Mouse (Mus musculus) kidney, embryonic 15.5 days (tissue): ENCODE measurements around the gene Senp6. TPM values are rescaled to one million over a fixed set of nuclear protein-coding genes. Genes with fewer than 3 reads are reported as not detected.
"Not testable (repeated sequence)": the region's sequence is repeated elsewhere in the genome, so short reads cannot be mapped to it uniquely, and the experiment has no call there.

Source experiments
- ATAC-seq: fragments of 200-750 bp; cut with Nextera tagmentation; replicated peaks from 2 replicates; pipeline ENCODE4 v1.8.0; 2017; ENCODE audit warnings: moderate TSS enrichment; ENCODE audit not compliant: low FRiP score
- H3K27ac ChIP-seq: fragments of 300-500 bp; sonication (generic); 2 replicates; pipeline ENCODE4 v1.5.1; 2015; ENCODE audit warnings: mild to moderate bottlenecking, inconsistent platforms
- H3K27me3 ChIP-seq: fragments of 300-500 bp; sonication (generic); 2 replicates; pipeline ENCODE4 v1.6.1; 2015; ENCODE audit warnings: inconsistent platforms
- H3K36me3 ChIP-seq: fragments of 300-500 bp; sonication (generic); 2 replicates; pipeline ENCODE4 v1.6.1; 2015; ENCODE audit warnings: inconsistent platforms
- H3K4me1 ChIP-seq: fragments of 300-500 bp; sonication (generic); 2 replicates; pipeline ENCODE4 v1.6.1; 2015; ENCODE audit warnings: inconsistent platforms
- H3K4me2 ChIP-seq: fragments of 300-500 bp; sonication (generic); 2 replicates; pipeline ENCODE4 v1.6.1; 2015; ENCODE audit warnings: moderate library complexity, mild to moderate bottlenecking, inconsistent platforms
- H3K4me3 ChIP-seq: fragments of 300-500 bp; sonication (generic); replicated peaks from 2 replicates; pipeline ENCODE4 v1.5.1; 2015; ENCODE audit warnings: mild to moderate bottlenecking, inconsistent platforms
- H3K9ac ChIP-seq: fragments of 300-500 bp; sonication (generic); 2 replicates; pipeline ENCODE4 v1.6.1; 2015; ENCODE audit warnings: mild to moderate bottlenecking, inconsistent platforms
- H3K9me3 ChIP-seq: fragments of 300-500 bp; sonication (generic); replicated peaks from 2 replicates; pipeline ENCODE4 v1.6.1; 2016; ENCODE audit warnings: inconsistent platforms
- WGBS: fragments of 180-500 bp; shearing (Covaris S2); methylation state at CpG from one replicate; pipeline ENCODE4 v1.1.7; 2015; ENCODE audit warnings: mixed read lengths; 5-methylcytosine and 5-hydroxymethylcytosine counted together
- polyA plus RNA-seq: library from polyadenylated mRNA; unstranded; fragments of >200 nt; fragmentation: Nextera tagmentation; extraction: Ambion mirVana; gene quantifications from 2 replicates; pipeline ENCODE4 v1.2.1, GENCODE M21; 2015

Senp6 gene
- polyA plus RNA-seq, 1 experiment from 2014 or later: 50.2 TPM

- 67% methylated on average over 10 of the region's 10 CpGs for WGBS
- peaks cover 9% of the 10 kb centered on the region; the same call in 1 of the 2 replicates for H3K36me3 ChIP-seq
- peak; percentile 53 for ATAC-seq
- H3K9me3 ChIP-seq: no peaks in the 10 kb centered on the region
- peak overlapping the region; percentile 59 for H3K27ac ChIP-seq
- no peaks in the 10 kb centered on the region for H3K27me3 ChIP-seq
- H3K4me1 ChIP-seq: peaks cover 41% of the 10 kb centered on the region
- no peak overlapping the region for H3K4me3 ChIP-seq
- no peak overlapping the region for H3K9ac ChIP-seq
- no peak overlapping the region for H3K4me2 ChIP-seq
These were observed 17.9 kb downstream of the Senp6 start for GRCm38 (mm10) chr9:80084429-80085092.

DNA sequence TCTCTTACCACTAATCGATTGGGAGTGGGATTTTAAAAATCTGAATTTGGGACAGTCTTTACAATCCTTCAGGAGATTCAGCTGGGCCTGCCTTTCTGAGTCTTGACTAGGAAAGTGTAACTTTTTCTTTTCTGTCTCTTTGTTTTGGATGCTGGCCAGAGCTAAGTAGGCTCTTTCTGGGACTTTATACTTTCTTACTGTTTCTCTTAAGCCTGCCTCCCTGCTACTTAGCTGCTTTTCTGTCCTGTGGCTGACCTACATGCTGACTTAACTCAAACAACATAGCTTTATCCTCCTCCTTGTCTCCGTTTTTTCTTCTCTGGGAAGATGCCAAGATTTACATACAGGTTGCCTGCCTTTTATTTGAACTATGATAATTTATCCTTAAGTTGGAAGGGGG is 19.0 kb downstream of the Senp6 start:
- ATAC-seq: no peak
- peak overlapping the region; percentile 59 for H3K27ac ChIP-seq

DNA sequence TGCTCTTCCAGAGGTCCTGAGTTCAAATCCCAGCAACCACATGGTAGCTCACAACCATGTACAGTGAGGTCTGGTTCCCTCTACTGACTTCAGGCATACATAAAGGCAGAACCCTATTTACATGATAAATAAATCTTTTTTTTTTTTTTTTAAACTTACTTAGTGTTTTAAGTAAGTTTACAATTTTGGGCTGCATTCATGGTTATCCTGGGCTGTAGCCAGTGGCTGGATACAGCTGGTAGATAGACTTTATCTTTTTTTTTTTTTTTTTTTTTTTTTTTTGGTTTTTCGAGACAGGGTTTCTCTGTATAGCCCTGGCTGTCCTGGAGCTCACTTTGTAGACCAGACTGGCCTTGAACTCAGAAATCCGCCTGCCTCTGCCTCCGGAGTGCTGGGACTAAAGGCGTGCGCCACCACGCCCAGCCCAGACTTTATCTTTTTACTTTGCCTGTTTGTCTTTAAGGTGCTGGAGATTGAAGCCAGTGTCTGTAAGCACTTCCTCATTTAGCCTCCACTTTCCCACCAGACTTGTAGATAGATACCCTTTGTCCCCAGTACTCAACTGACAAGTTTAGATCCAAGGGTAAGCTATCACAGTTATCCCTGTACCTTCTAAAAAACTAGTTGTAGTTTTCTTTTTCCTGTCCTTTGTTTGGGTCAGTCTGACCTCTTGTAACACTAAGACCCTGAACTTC is 19.7 kb downstream of the Senp6 start:
- not testable (repeated sequence) for H3K27me3 ChIP-seq, H3K27ac ChIP-seq, H3K36me3 ChIP-seq, H3K4me2 ChIP-seq, ATAC-seq, H3K4me3 ChIP-seq, H3K9me3 ChIP-seq, H3K9ac ChIP-seq
- peaks cover 40% of the 10 kb centered on the region for H3K4me1 ChIP-seq
- WGBS: 88% methylated on average over 6 of the region's 6 CpGs

More for the DNA sequence above, 19.0 kb downstream of the Senp6 start:
- 40% methylated on average over 2 of the region's 2 CpGs for WGBS
- H3K9me3 ChIP-seq: no peaks in the 10 kb centered on the region
- H3K4me1 ChIP-seq: peaks cover 45% of the 10 kb centered on the region
- H3K36me3 ChIP-seq: peaks cover 4% of the 10 kb centered on the region; the same call in 1 of the 2 replicates
- no peak overlapping the region for H3K4me3 ChIP-seq
- no peaks in the 10 kb centered on the region for H3K27me3 ChIP-seq
- no peak overlapping the region for H3K4me2 ChIP-seq
- no peak overlapping the region for H3K9ac ChIP-seq

DNA sequence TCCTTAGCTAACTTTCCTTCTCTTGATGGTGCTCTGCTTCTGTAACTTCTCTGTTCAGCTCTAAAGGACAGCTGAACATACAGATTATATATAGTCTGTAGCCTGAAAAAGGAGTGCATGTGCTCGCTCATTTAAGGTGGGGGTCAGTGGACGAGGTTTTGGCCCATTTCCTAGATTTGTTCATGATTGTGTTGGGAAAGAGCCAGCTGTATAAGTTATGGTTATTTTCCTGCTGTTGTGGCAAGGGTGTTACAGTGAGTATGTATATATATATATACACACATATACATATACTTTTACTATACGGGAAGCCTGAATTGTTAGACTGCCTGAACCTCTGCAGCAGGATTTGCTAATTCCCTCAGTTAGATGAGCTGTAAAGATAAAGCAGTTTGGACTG is 22.7 kb downstream of the Senp6 start:
- H3K27me3 ChIP-seq: no peaks in the 10 kb centered on the region
- H3K4me1 ChIP-seq: peaks cover 30% of the 10 kb centered on the region
- H3K9ac ChIP-seq: no peak overlapping the region
- WGBS: 50% methylated on average over 3 of the region's 3 CpGs
- H3K27ac ChIP-seq: 0 out of 2 replicates have a peak overlapping the region, but pooled peaks have one; percentile 22
- no peaks in the 10 kb centered on the region for H3K9me3 ChIP-seq
- H3K4me2 ChIP-seq: no peak overlapping the region
- peak; percentile 40; the same call in 1 of the 2 replicates for ATAC-seq
- no peak overlapping the region for H3K4me3 ChIP-seq
- peaks cover 16% of the 10 kb centered on the region for H3K36me3 ChIP-seq

DNA sequence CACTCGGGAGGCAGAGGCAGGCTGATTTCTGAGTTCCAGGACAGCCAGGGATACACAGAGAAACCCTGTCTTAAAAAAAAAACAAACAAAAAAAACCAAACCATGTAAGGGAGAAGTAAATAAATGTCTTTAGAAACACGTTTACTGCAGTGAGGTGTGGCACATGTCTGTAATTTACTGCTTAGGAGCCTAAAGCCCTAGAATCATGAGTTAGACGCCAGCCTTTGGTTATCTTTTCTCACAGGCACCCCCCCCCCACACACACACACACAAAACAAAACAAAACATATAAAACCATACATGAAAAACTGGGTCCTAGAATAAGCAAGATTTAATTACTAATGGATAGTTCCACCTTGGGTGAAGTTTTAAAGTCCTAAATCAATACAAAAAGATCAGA is 29.6 kb downstream of the Senp6 start:
- no peak for ATAC-seq
- H3K27ac ChIP-seq: no peak overlapping the region
- no peaks in the 10 kb centered on the region for H3K9me3 ChIP-seq
- no peaks in the 10 kb centered on the region for H3K4me1 ChIP-seq
- no peaks in the 10 kb centered on the region for H3K27me3 ChIP-seq
- no peak overlapping the region for H3K4me3 ChIP-seq
- no peak overlapping the region for H3K9ac ChIP-seq
- WGBS: 62% methylated on average over 3 of the region's 3 CpGs
- H3K36me3 ChIP-seq: peaks cover 39% of the 10 kb centered on the region
- H3K4me2 ChIP-seq: no peak overlapping the region

- peak; percentile 60 for ATAC-seq
- H3K4me3 ChIP-seq: no peak overlapping the region
- H3K27ac ChIP-seq: no peak overlapping the region
- peaks cover 55% of the 10 kb centered on the region for H3K36me3 ChIP-seq
- no peak overlapping the region for H3K4me2 ChIP-seq
- H3K9ac ChIP-seq: no peak overlapping the region
- no peaks in the 10 kb centered on the region for H3K9me3 ChIP-seq
- WGBS: 46% methylated on average over 10 of the region's 10 CpGs
- H3K4me1 ChIP-seq: no peaks in the 10 kb centered on the region
- no peaks in the 10 kb centered on the region for H3K27me3 ChIP-seq
These were observed 79.4 kb downstream of the Senp6 start for GRCm38 (mm10) chr9:80145992-80146587.

GRCm38 (mm10) chr9:80149594-80149993 is 82.9 kb downstream of the Senp6 start:
- no peaks in the 10 kb centered on the region for H3K27me3 ChIP-seq
- no peak overlapping the region for H3K4me2 ChIP-seq
- H3K9ac ChIP-seq: no peak overlapping the region
- no peak for ATAC-seq
- H3K9me3 ChIP-seq: no peaks in the 10 kb centered on the region
- H3K4me3 ChIP-seq: no peak overlapping the region
- 91% methylated on average over 5 of the region's 5 CpGs for WGBS
- peaks cover 41% of the 10 kb centered on the region for H3K36me3 ChIP-seq
- no peaks in the 10 kb centered on the region for H3K4me1 ChIP-seq
- no peak overlapping the region for H3K27ac ChIP-seq

DNA sequence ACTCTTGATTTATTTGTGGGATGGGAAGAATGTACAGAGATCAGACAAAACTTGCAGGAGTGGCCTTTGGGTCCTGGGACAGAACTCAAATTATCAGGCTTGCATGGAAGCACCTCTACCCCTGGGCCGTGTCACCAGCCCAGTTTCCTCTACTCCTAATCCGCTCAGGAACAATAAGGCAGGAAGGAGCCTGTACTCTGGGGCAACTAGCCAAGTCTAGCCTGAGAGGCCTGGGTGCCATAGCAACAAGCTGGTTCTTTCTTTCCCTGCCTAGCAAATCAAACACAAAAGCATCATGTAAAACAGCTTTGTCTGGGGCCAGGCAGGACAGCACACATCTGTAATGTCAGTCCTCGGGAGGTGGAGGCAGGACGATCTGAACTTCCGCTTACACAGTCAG is 88.6 kb downstream of the Senp6 start:
- Histone ChIP-seq H3K9me3 (no peaks in the 10 kb centered on the region), H3K4me3 (no peak overlapping the region), H3K9ac (no peak overlapping the region), H3K27me3 (no peaks in the 10 kb centered on the region), H3K4me2 (no peak overlapping the region), H3K36me3 (peaks cover 17% of the 10 kb centered on the region; the same call in 1 of the 2 replicates), H3K27ac (peak overlapping the region; percentile 18; the same call in 1 of the 2 replicates), H3K4me1 (peaks cover 23% of the 10 kb centered on the region)
- 69% methylated on average over 5 of the region's 5 CpGs for WGBS
- no peak; the same call in 1 of the 2 replicates for ATAC-seq

- Histone ChIP-seq H3K27me3 (no peaks in the 10 kb centered on the region), H3K9ac (no peak overlapping the region), H3K36me3 (peaks cover 13% of the 10 kb centered on the region; the same call in 1 of the 2 replicates), H3K4me2 (no peak overlapping the region), H3K9me3 (no peaks in the 10 kb centered on the region), H3K4me1 (peaks cover 23% of the 10 kb centered on the region), H3K27ac (no peak overlapping the region), H3K4me3 (no peak overlapping the region)
- WGBS: 66% methylated on average over 5 of the region's 5 CpGs
- ATAC-seq: no peak
These were observed 90.1 kb downstream of the Senp6 start for GRCm38 (mm10) chr9:80156780-80157179.

- Histone ChIP-seq H3K4me2 (peak overlapping the region; percentile 31; the same call in 1 of the 2 replicates), H3K4me1 (peaks cover 23% of the 10 kb centered on the region), H3K27me3 (no peaks in the 10 kb centered on the region), H3K36me3 (peaks cover 2% of the 10 kb centered on the region; the same call in 1 of the 2 replicates), H3K9ac (no peak overlapping the region), H3K9me3 (no peaks in the 10 kb centered on the region), H3K4me3 (no peak overlapping the region), H3K27ac (peak overlapping the region; percentile 89)
- peak; percentile 75 for ATAC-seq
- WGBS: 75% methylated on average over 12 of the region's 12 CpGs
These were observed 91.2 kb downstream of the Senp6 start for GRCm38 (mm10) chr9:80157840-80158465.

DNA sequence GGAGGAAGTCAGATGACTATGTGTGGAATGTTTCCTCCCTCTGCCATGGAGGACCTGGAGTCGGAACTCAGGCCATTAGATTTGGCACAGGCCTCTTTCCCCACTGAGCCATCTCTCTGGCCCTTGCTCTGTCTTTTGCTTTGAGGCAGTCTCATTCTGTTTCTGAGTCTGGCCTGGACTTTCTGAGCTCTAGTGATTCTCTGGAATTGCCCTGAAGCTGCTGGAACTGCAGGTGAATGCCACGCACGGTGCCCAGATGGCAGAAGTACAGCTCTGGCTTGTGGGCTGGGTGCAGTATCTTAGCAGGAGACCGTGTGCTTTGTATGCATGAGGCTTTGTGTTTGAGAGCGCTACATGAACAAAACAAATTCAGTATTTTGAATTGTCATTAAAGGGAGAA is 92.2 kb downstream of the Senp6 start:
- Histone ChIP-seq H3K27ac (peak overlapping the region; percentile 74), H3K9ac (no peak overlapping the region), H3K4me2 (no peak overlapping the region), H3K27me3 (no peaks in the 10 kb centered on the region), H3K4me3 (no peak overlapping the region), H3K4me1 (peaks cover 27% of the 10 kb centered on the region), H3K36me3 (no peaks in the 10 kb centered on the region), H3K9me3 (no peaks in the 10 kb centered on the region)
- ATAC-seq: no peak
- WGBS: 61% methylated on average over 5 of the region's 5 CpGs

- 84% methylated on average over 4 of the region's 4 CpGs for WGBS
- Histone ChIP-seq H3K36me3 (no peaks in the 10 kb centered on the region), H3K9ac (no peak overlapping the region), H3K27me3 (no peaks in the 10 kb centered on the region), H3K27ac (no peak overlapping the region), H3K9me3 (no peaks in the 10 kb centered on the region), H3K4me2 (no peak overlapping the region), H3K4me1 (peaks cover 22% of the 10 kb centered on the region), H3K4me3 (no peak overlapping the region)
- ATAC-seq: no peak
These were observed 94.7 kb downstream of the Senp6 start for GRCm38 (mm10) chr9:80161451-80161850.
